Mouse (Mus musculus) heart, postnatal 0 days (tissue): Measurements from ENCODE around the gene Wscd1. TPM values are rescaled to one million over a fixed set of nuclear protein-coding genes. Genes with fewer than 3 reads are reported as not detected.

Source experiments
- ATAC-seq: fragments of 200-750 bp; cut with Nextera tagmentation; 2 replicates; pipeline ENCODE4 v1.8.0; 2017; ENCODE audit warnings: low read depth, moderate number of reproducible peaks, moderate library complexity; ENCODE audit not compliant: insufficient read depth
- DNase-seq: peaks from one replicate; pipeline ENCODE4 v3.0.0-alpha.2; 2016; ENCODE audit warnings: low spot score
- H3K27ac ChIP-seq: fragments of 300-500 bp; sonication (generic); 2 replicates; pipeline ENCODE4 v1.5.1; 2014; ENCODE audit warnings: low read depth, mild to moderate bottlenecking
- H3K27me3 ChIP-seq: fragments of 300-500 bp; sonication (generic); 2 replicates; pipeline ENCODE4 v1.6.1; 2014; ENCODE audit warnings: low read length, mixed read lengths; ENCODE audit not compliant: control insufficient read depth, insufficient read depth
- H3K36me3 ChIP-seq: fragments of 300-500 bp; sonication (generic); replicated peaks from 2 replicates; pipeline ENCODE4 v1.6.1; 2014; ENCODE audit warnings: low read length, mixed read lengths; ENCODE audit not compliant: control insufficient read depth, insufficient read depth
- H3K4me1 ChIP-seq: fragments of 300-500 bp; sonication (generic); 2 replicates; pipeline ENCODE4 v1.6.1; 2014; ENCODE audit warnings: antibody characterized with exemption; ENCODE audit not compliant: control insufficient read depth, insufficient read depth
- H3K4me2 ChIP-seq: fragments of 300-500 bp; sonication (generic); 2 replicates; pipeline ENCODE4 v1.6.1; 2014; ENCODE audit warnings: low read depth, mild to moderate bottlenecking, low read length, moderate library complexity
- H3K4me3 ChIP-seq: fragments of 300-500 bp; sonication (generic); 2 replicates; pipeline ENCODE4 v1.5.1; 2014; ENCODE audit warnings: low read depth, low read length
- H3K9ac ChIP-seq: fragments of 300-500 bp; sonication (generic); replicated peaks from 2 replicates; pipeline ENCODE4 v1.6.1; 2014; ENCODE audit warnings: low read depth, low read length, mixed read lengths
- H3K9me3 ChIP-seq: fragments of 300-500 bp; sonication (generic); replicated peaks from 2 replicates; pipeline ENCODE4 v1.6.1; 2016; ENCODE audit warnings: low read length; ENCODE audit not compliant: control insufficient read depth
- CTCF ChIP-seq: IDR thresholded peaks from 2 replicates; pipeline ENCODE4 v1.5.1; 2016; ENCODE audit warnings: antibody characterized with exemption, control low read depth, low read depth
- EP300 ChIP-seq: IDR thresholded peaks from 2 replicates; pipeline ENCODE4 v1.6.1; 2016; ENCODE audit warnings: antibody characterized with exemption, low read depth
- WGBS: fragments of 180-500 bp; shearing (Covaris S2); extraction: QIAGEN DNeasy Blood & Tissue Kit; methylation state at CpG from one replicate; pipeline ENCODE4 v1.1.7; 2014; 5-methylcytosine and 5-hydroxymethylcytosine counted together
- polyA plus RNA-seq: library from polyadenylated mRNA; unstranded; fragments of >200 nt; fragmentation: Nextera tagmentation; extraction: Ambion mirVana; gene quantifications from 2 replicates; pipeline ENCODE4 v1.2.1, GENCODE M21; 2015
- total RNA-seq: library from RNA; depleted of rRNA; stranded (reverse); fragments of >200 nt; gene quantifications from 2 replicates; pipeline ENCODE4 v1.2.3, GENCODE M21; 2014; ENCODE audit warnings: low replicate concordance

Gene Wscd1
- total and polyA plus RNA-seq, 2 experiments from 2014 or later, result 4.3 to 25.0 TPM

GRCm38 (mm10) chr11:71770479-71770878 lies 20.8 kb downstream of the Wscd1 start:
- no peak for TF ChIP-seq EP300
- no peak for TF ChIP-seq CTCF
- H3K27me3 ChIP-seq, result 0 out of 2 replicates have a peak, but pooled peaks cover 5% of the 10 kb centered on the region
- no peak overlapping the region for H3K27ac ChIP-seq
- ATAC-seq (no peak), DNase-seq (no peak)
- H3K4me3 ChIP-seq, result no peak overlapping the region
- H3K9me3 ChIP-seq, result no peaks in the 10 kb centered on the region
- H3K4me2 ChIP-seq, result no peak overlapping the region
- no peak overlapping the region for H3K9ac ChIP-seq
- H3K36me3 ChIP-seq, result no peaks in the 10 kb centered on the region
- H3K4me1 ChIP-seq, result no peaks in the 10 kb centered on the region
- WGBS, result 47% methylated on average over 2 of the region's 2 CpGs

- ATAC-seq, result no peak
- H3K9me3 ChIP-seq, result no peaks in the 10 kb centered on the region
- TF ChIP-seq CTCF (no peak), EP300 (no peak)
Observed at GRCm38 (mm10) chr11:71771074-71771473, 21.4 kb downstream of the Wscd1 start.

GRCm38 (mm10) chr11:71772056-71772455 lies 22.3 kb downstream of the Wscd1 start:
- 51% methylated on average over 6 of the region's 6 CpGs for WGBS
- H3K27ac ChIP-seq, result no peak overlapping the region

More at GRCm38 (mm10) chr11:71771074-71771473, 21.4 kb downstream of the Wscd1 start:
- Histone ChIP-seq H3K4me2 (no peak overlapping the region), H3K27me3 (0 out of 2 replicates have a peak, but pooled peaks cover 5% of the 10 kb centered on the region), H3K9ac (no peak overlapping the region), H3K4me1 (no peaks in the 10 kb centered on the region), H3K4me3 (no peak overlapping the region), H3K27ac (no peak overlapping the region), H3K36me3 (no peaks in the 10 kb centered on the region)
- WGBS, result 65% methylated on average over 7 of the region's 7 CpGs
- no peak for DNase-seq

GRCm38 (mm10) chr11:71772802-71773201 lies 23.1 kb downstream of the Wscd1 start:
- H3K4me3 ChIP-seq, result no peak overlapping the region
- TF ChIP-seq EP300, result no peak
- no peak for TF ChIP-seq CTCF
- ATAC-seq (no peak), DNase-seq (no peak)
- H3K9me3 ChIP-seq, result no peaks in the 10 kb centered on the region
- no peak overlapping the region for H3K4me2 ChIP-seq
- no peak overlapping the region for H3K9ac ChIP-seq
- 0 out of 2 replicates have a peak, but pooled peaks cover 5% of the 10 kb centered on the region for H3K27me3 ChIP-seq
- no peaks in the 10 kb centered on the region for H3K36me3 ChIP-seq
- H3K27ac ChIP-seq, result peak overlapping the region; percentile 4
- H3K4me1 ChIP-seq, result no peaks in the 10 kb centered on the region
- 11% methylated on average over 4 of the region's 4 CpGs for WGBS

More at GRCm38 (mm10) chr11:71772056-71772455, 22.3 kb downstream of the Wscd1 start:
- no peak for ATAC-seq
- no peak for DNase-seq
- Histone ChIP-seq H3K4me3 (no peak overlapping the region), H3K36me3 (no peaks in the 10 kb centered on the region), H3K4me1 (no peaks in the 10 kb centered on the region), H3K27me3 (0 out of 2 replicates have a peak, but pooled peaks cover 5% of the 10 kb centered on the region), H3K4me2 (no peak overlapping the region), H3K9me3 (no peaks in the 10 kb centered on the region), H3K9ac (no peak overlapping the region)
- TF ChIP-seq CTCF, result no peak
- no peak for TF ChIP-seq EP300

- Histone ChIP-seq H3K4me1 (no peaks in the 10 kb centered on the region), H3K4me3 (no peak overlapping the region), H3K9me3 (no peaks in the 10 kb centered on the region), H3K9ac (no peak overlapping the region), H3K27ac (peak overlapping the region; percentile 38), H3K4me2 (peak overlapping the region; percentile 4; the same call in 1 of the 2 replicates), H3K27me3 (0 out of 2 replicates have a peak, but pooled peaks cover 5% of the 10 kb centered on the region), H3K36me3 (no peaks in the 10 kb centered on the region)
- WGBS, result 7% methylated on average over 16 of the region's 16 CpGs
- DNase-seq, result no peak
- no peak for TF ChIP-seq CTCF
- no peak for TF ChIP-seq EP300
- no peak for ATAC-seq
Observed at GRCm38 (mm10) chr11:71773986-71774767, 24.5 kb downstream of the Wscd1 start.

GRCm38 (mm10) chr11:71775056-71775455 lies 25.3 kb downstream of the Wscd1 start:
- DNase-seq, result no peak

More at GRCm38 (mm10) chr11:71775056-71775455, 25.3 kb downstream of the Wscd1 start:
- TF ChIP-seq CTCF (no peak), EP300 (no peak)
- Histone ChIP-seq H3K9ac (no peak overlapping the region), H3K4me2 (no peak overlapping the region), H3K27me3 (0 out of 2 replicates have a peak, but pooled peaks cover 5% of the 10 kb centered on the region), H3K4me3 (no peak overlapping the region), H3K4me1 (no peaks in the 10 kb centered on the region), H3K9me3 (no peaks in the 10 kb centered on the region), H3K36me3 (no peaks in the 10 kb centered on the region), H3K27ac (peak overlapping the region; percentile 38; the same call in 1 of the 2 replicates)
- ATAC-seq, result no peak; the same call in 1 of the 2 replicates
- 37% methylated on average over 6 of the region's 6 CpGs for WGBS
